ENCODE assay signal across 10 mouse cellular contexts in the genomic region with DNA sequence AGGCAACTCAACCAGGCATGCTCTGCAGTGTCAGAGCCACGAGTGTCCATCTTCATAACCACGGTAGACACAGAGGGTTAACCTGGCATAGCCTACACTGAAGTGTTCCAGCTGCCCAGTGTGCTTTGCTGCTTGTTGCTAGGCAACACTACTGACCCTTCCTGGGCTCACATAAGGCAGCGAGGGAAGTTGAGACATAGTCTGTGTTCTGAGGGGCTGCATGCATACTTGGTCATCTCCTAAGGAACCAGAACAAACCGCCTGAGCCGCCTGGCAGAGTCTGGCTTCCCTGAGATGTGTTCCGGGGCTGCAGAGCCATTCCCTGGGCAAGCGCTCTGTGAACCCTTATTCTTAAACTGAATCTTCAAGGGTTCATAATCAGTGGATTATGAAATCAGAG. TPM values are rescaled to one million over a fixed set of nuclear protein-coding genes. Genes with fewer than 3 reads are reported as not detected.
DNase-seq lines count a peak whose midpoint lies in the region; ATAC-seq and TF ChIP-seq lines count a peak whose summit lies in the region.
"Had no signal": no experiment of that assay in that cellular context is flagged by ENCODE, and none has a peak within 500 bp of the region (broad histone marks: within the 10 kb centered on the region; RNA-seq: fewer than 3 reads in every experiment).

No protein-coding gene starts in this region.

- 34% methylated on average over 7 of the region's 7 CpGs for WGBS in forebrain, embryonic 11.5 days

- H3K4me3 ChIP-seq in E14TG2a.4 (replicated peaks; ENCODE audit: low read length), result peak overlapping the region; percentile 54
- H3K4me3 ChIP-seq in forebrain, embryonic 11.5 days (ENCODE audit: low read depth, low read length), result no peak overlapping the region

- H3K9ac ChIP-seq in forebrain, embryonic 11.5 days (ENCODE audit: low read length), result 0 out of 2 replicates have a peak overlapping the region, but pooled peaks have one; percentile 23

- no peaks in the 10 kb centered on the region for H3K9me3 ChIP-seq in E14TG2a.4 (ENCODE audit: low read length)
- no peaks in the 10 kb centered on the region for H3K9me3 ChIP-seq in forebrain, embryonic 11.5 days (ENCODE audit: control insufficient read depth, low read length)

- peak overlapping the region; percentile 8; the same call in 1 of the 2 replicates for H3K4me2 ChIP-seq in forebrain, embryonic 11.5 days (ENCODE audit: low read depth, low read length, severe bottlenecking)

- TF ChIP-seq CTCF in E14TG2a.4 (conservative IDR thresholded peaks at IDR 0.05; ENCODE audit: low read length), result no peak

- DNase-seq in heart, adult 11 months, result peak; percentile 84
- DNase-seq in heart, postnatal 25 days (ENCODE audit: low spot score), result no peak
- peak; percentile 60 for DNase-seq in forebrain, embryonic 11.5 days (ENCODE audit: low spot score)
- DNase-seq in lung, postnatal 14 days, result peak; percentile 20
- peak; percentile 20 for DNase-seq in yolk sac, embryonic 10.5 days (ENCODE audit: low spot score)
- no peak for DNase-seq in adrenal gland, adult (ENCODE audit: inconsistent age in 2 of 2, low spot score in 1 of 2)

- H3K27me3 ChIP-seq in E14TG2a.4 (ENCODE audit: insufficient read depth, low read length), result peaks cover 25% of the 10 kb centered on the region
- no peaks in the 10 kb centered on the region for H3K27me3 ChIP-seq in forebrain, embryonic 11.5 days (ENCODE audit: control insufficient read depth, insufficient read depth, low read length)

- no peaks in the 10 kb centered on the region for H3K36me3 ChIP-seq in E14TG2a.4 (ENCODE audit: insufficient read depth, low read length)
- H3K36me3 ChIP-seq in forebrain, embryonic 11.5 days (ENCODE audit: control insufficient read depth, insufficient read depth, low read length), result no peaks in the 10 kb centered on the region

- ATAC-seq in forebrain, embryonic 11.5 days (replicated peaks; ENCODE audit: low FRiP score), result peak; percentile 92
- no peak for ATAC-seq in erythroblast, adult 5-6 weeks (replicated peaks; ENCODE audit: low FRiP score, poor library complexity, severe bottlenecking)

- peaks cover 14% of the 10 kb centered on the region for H3K4me1 ChIP-seq in E14TG2a.4 (replicated peaks; ENCODE audit: low read depth, low read length)
- H3K4me1 ChIP-seq in forebrain, embryonic 11.5 days (replicated peaks; ENCODE audit: control insufficient read depth, insufficient read depth, low read length), result peaks cover 9% of the 10 kb centered on the region; the same call in 1 of the 2 replicates

- peak overlapping the region; percentile 19 for H3K27ac ChIP-seq in forebrain, embryonic 11.5 days (ENCODE audit: low read depth, low read length)

- intact Hi-C loops in heart, postnatal 25 days (cut with DNase I), result no loop called here

RNA-seq across cellular contexts. Expression of gene Gm9857, which starts 21.0 kb away (rescaled TPM):
- total RNA-seq in heart, postnatal 25 days (2021), result not detected
- not detected in 2 replicates for polyA plus RNA-seq in forebrain, embryonic 11.5 days (2014; fragmentation: Nextera tagmentation; extraction: Ambion mirVana)
- total RNA-seq in erythroblast, adult 5-6 weeks (2015; ENCODE audit: low replicate concordance), result not detected in 2 replicates
- not detected in 2 replicates for total RNA-seq in erythroblast, adult 5-6 weeks (2017; ENCODE audit: low replicate concordance)
- total RNA-seq: layer of hippocampus, adult 18-20 months had no signal
- polyA plus RNA-seq: small intestine, adult 2 months had no signal

RNA-seq across cellular contexts. Expression of gene Henmt1, which starts 21.6 kb away (rescaled TPM):
- not detected for total RNA-seq in heart, postnatal 25 days (2021)
- polyA plus RNA-seq in forebrain, embryonic 11.5 days (2014; fragmentation: Nextera tagmentation; extraction: Ambion mirVana), result 0.65 and 1.1 TPM in 2 replicates
- not detected in 2 replicates for total RNA-seq in erythroblast, adult 5-6 weeks (2015; ENCODE audit: low replicate concordance)
- total RNA-seq in erythroblast, adult 5-6 weeks (2017; ENCODE audit: low replicate concordance), result not detected in 2 replicates
- polyA plus RNA-seq: small intestine, adult 2 months had no signal

RNA-seq across cellular contexts. Expression of gene Prpf38b, which starts 49.7 kb away (rescaled TPM):
- 10 to 100 TPM; 18.8 to 20.6 TPM for total RNA-seq in heart, postnatal 25 days (2021)
- 66.0 and 71.4 TPM in 2 replicates for polyA plus RNA-seq in forebrain, embryonic 11.5 days (2014; fragmentation: Nextera tagmentation; extraction: Ambion mirVana)
- total RNA-seq in erythroblast, adult 5-6 weeks (2015; ENCODE audit: low replicate concordance), result 51.4 and 52.3 TPM in 2 replicates
- total RNA-seq in erythroblast, adult 5-6 weeks (2017; ENCODE audit: low replicate concordance), result 128 and 134 TPM in 2 replicates

Comparison
In these comparisons a context has a peak if more than half of its experiments do, and no peak if none do; other contexts are left out.
1. DNase-seq: peak in heart, adult 11 months (single experiment), forebrain, embryonic 11.5 days (single experiment), lung, postnatal 14 days (single experiment) and yolk sac, embryonic 10.5 days (single experiment); none in heart, postnatal 25 days (single experiment) and adrenal gland, adult (0 of 2).